Mouse (Mus musculus): ENCODE measurements around the gene Pdlim5. TPM values are rescaled to one million over a fixed set of nuclear protein-coding genes. Genes with fewer than 3 reads are reported as not detected.

Pdlim5 gene
- polyA plus RNA-seq, 1 experiment from 2014 or later, result 16.0 TPM

- no peak overlapping the region for H3K4me3 ChIP-seq (ENCODE audit: low read depth, low read length)
- no peaks in the 10 kb centered on the region for H3K4me1 ChIP-seq (replicated peaks; ENCODE audit: control insufficient read depth, insufficient read depth, low read length)
- no peak overlapping the region for H3K9ac ChIP-seq (ENCODE audit: low read length)
- no peaks in the 10 kb centered on the region for H3K9me3 ChIP-seq (ENCODE audit: control insufficient read depth, low read length)
- ATAC-seq (replicated peaks; ENCODE audit: low FRiP score), result no peak
- no peak overlapping the region for H3K4me2 ChIP-seq (ENCODE audit: low read depth, low read length, severe bottlenecking)
- WGBS, result 76% methylated on average over 6 of the region's 6 CpGs
- H3K36me3 ChIP-seq (ENCODE audit: control insufficient read depth, insufficient read depth, low read length), result no peaks in the 10 kb centered on the region
- H3K27me3 ChIP-seq (ENCODE audit: control insufficient read depth, insufficient read depth, low read length), result no peaks in the 10 kb centered on the region
- no peak overlapping the region for H3K27ac ChIP-seq (ENCODE audit: low read depth, low read length)
- no peak for DNase-seq (ENCODE audit: low spot score)
Measured at GRCm38 (mm10) chr3:142321930-142322329, 73.6 kb downstream of the Pdlim5 start.

- H3K4me3 ChIP-seq (ENCODE audit: low read depth, low read length), result no peak overlapping the region
- H3K4me2 ChIP-seq (ENCODE audit: low read depth, low read length, severe bottlenecking), result no peak overlapping the region
- WGBS, result 2% methylated on average over 2 of the region's 2 CpGs
- H3K27me3 ChIP-seq (ENCODE audit: control insufficient read depth, insufficient read depth, low read length), result no peaks in the 10 kb centered on the region
- no peaks in the 10 kb centered on the region for H3K36me3 ChIP-seq (ENCODE audit: control insufficient read depth, insufficient read depth, low read length)
- H3K9ac ChIP-seq (ENCODE audit: low read length), result no peak overlapping the region
- H3K27ac ChIP-seq (ENCODE audit: low read depth, low read length), result no peak overlapping the region
- DNase-seq (ENCODE audit: low spot score) (peak; percentile 66), ATAC-seq (replicated peaks; ENCODE audit: low FRiP score) (peak; percentile 88)
- H3K4me1 ChIP-seq (replicated peaks; ENCODE audit: control insufficient read depth, insufficient read depth, low read length), result no peaks in the 10 kb centered on the region
- no peaks in the 10 kb centered on the region for H3K9me3 ChIP-seq (ENCODE audit: control insufficient read depth, low read length)
Measured at GRCm38 (mm10) chr3:142318147-142318546, 77.3 kb downstream of the Pdlim5 start.

DNA sequence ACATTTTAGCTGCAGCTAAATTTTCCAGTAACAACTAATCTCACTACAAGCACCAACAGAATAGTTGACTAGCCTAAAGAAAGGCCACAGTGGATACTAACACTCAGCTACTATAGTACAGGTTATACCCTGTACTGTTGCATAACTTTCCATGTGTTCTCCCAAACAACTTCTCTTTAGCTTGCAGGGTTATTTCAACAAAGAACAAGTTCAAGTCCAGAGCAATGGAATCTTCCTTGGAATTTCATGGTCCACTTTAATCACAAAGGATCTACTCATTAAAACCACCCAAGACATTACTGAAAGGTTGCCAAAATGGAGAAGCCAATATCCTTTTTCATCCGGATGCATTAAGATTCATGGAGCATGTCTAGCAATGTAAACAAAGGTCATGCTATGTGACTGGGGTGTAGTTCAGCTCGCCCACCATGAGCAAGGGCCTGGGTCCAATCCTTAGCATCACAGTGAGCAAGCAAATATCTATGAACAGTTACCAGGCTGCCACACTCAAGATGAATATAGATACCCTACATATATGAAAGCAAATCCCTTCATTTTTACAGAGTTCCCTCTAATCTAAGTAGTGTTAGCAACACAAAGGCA, 79.3 kb downstream of the Pdlim5 start:
- Histone ChIP-seq H3K4me2 (ENCODE audit: low read depth, low read length, severe bottlenecking) (no peak overlapping the region), H3K4me3 (ENCODE audit: low read depth, low read length) (no peak overlapping the region), H3K4me1 (replicated peaks; ENCODE audit: control insufficient read depth, insufficient read depth, low read length) (peaks cover under 1% of the 10 kb centered on the region; the same call in 1 of the 2 replicates), H3K9me3 (ENCODE audit: control insufficient read depth, low read length) (no peaks in the 10 kb centered on the region), H3K9ac (ENCODE audit: low read length) (no peak overlapping the region), H3K36me3 (ENCODE audit: control insufficient read depth, insufficient read depth, low read length) (no peaks in the 10 kb centered on the region), H3K27ac (ENCODE audit: low read depth, low read length) (no peak overlapping the region), H3K27me3 (ENCODE audit: control insufficient read depth, insufficient read depth, low read length) (no peaks in the 10 kb centered on the region)
- ATAC-seq (replicated peaks; ENCODE audit: low FRiP score), result no peak
- no peak for DNase-seq (ENCODE audit: low spot score)
- WGBS, result 67% methylated on average over 2 of the region's 2 CpGs

GRCm38 (mm10) chr3:142311075-142311474, 84.4 kb downstream of the Pdlim5 start:
- Histone ChIP-seq H3K27ac (ENCODE audit: low read depth, low read length) (no peak overlapping the region), H3K9ac (ENCODE audit: low read length) (no peak overlapping the region), H3K4me1 (replicated peaks; ENCODE audit: control insufficient read depth, insufficient read depth, low read length) (peaks cover 11% of the 10 kb centered on the region), H3K4me2 (ENCODE audit: low read depth, low read length, severe bottlenecking) (no peak overlapping the region), H3K36me3 (ENCODE audit: control insufficient read depth, insufficient read depth, low read length) (no peaks in the 10 kb centered on the region), H3K4me3 (ENCODE audit: low read depth, low read length) (no peak overlapping the region), H3K9me3 (ENCODE audit: control insufficient read depth, low read length) (no peaks in the 10 kb centered on the region), H3K27me3 (ENCODE audit: control insufficient read depth, insufficient read depth, low read length) (no peaks in the 10 kb centered on the region)
- 42% methylated on average over 2 of the region's 2 CpGs for WGBS
- peak; percentile 80 for ATAC-seq (replicated peaks; ENCODE audit: low FRiP score)
- DNase-seq (ENCODE audit: low spot score), result peak; percentile 55

- peaks cover 11% of the 10 kb centered on the region for H3K4me1 ChIP-seq (replicated peaks; ENCODE audit: control insufficient read depth, insufficient read depth, low read length)
- DNase-seq (ENCODE audit: low spot score), result peak; percentile 56
- no peaks in the 10 kb centered on the region for H3K36me3 ChIP-seq (ENCODE audit: control insufficient read depth, insufficient read depth, low read length)
- no peak overlapping the region for H3K4me3 ChIP-seq (ENCODE audit: low read depth, low read length)
- 9% methylated on average over 2 of the region's 2 CpGs for WGBS
- ATAC-seq (replicated peaks; ENCODE audit: low FRiP score), result peak; percentile 84
- no peak overlapping the region for H3K9ac ChIP-seq (ENCODE audit: low read length)
- no peak overlapping the region for H3K4me2 ChIP-seq (ENCODE audit: low read depth, low read length, severe bottlenecking)
- no peak overlapping the region; the same call in none of the 2 replicates for H3K27ac ChIP-seq (ENCODE audit: low read depth, low read length)
- no peaks in the 10 kb centered on the region for H3K9me3 ChIP-seq (ENCODE audit: control insufficient read depth, low read length)
- H3K27me3 ChIP-seq (ENCODE audit: control insufficient read depth, insufficient read depth, low read length), result no peaks in the 10 kb centered on the region
Measured at GRCm38 (mm10) chr3:142310446-142310845, 85.0 kb downstream of the Pdlim5 start.

DNA sequence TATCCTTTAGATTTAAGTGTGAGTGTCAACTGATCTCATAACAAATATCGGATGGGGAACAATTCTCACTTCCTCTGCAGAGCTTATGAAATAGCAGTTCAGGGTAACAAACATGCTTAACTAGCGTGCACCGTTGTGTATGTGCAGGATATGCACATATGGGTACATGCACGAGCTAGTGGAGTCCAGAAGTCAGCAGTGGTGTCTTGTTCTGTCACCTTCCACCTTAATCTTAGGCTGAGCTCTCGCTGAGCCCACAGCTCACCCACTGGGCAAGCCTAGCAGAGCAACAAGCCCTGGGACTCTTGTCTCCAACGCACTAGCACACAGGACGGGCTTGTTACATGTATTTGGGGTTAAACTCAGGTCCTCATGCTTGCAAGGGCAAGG, 100.2 kb downstream of the Pdlim5 start:
- no peak overlapping the region for H3K4me2 ChIP-seq (ENCODE audit: low read depth, low read length, severe bottlenecking)
- no peak overlapping the region for H3K9ac ChIP-seq (ENCODE audit: low read length)
- H3K4me1 ChIP-seq (replicated peaks; ENCODE audit: control insufficient read depth, insufficient read depth, low read length), result no peaks in the 10 kb centered on the region
- H3K9me3 ChIP-seq (ENCODE audit: control insufficient read depth, low read length), result no peaks in the 10 kb centered on the region
- no peaks in the 10 kb centered on the region for H3K36me3 ChIP-seq (ENCODE audit: control insufficient read depth, insufficient read depth, low read length)
- H3K4me3 ChIP-seq (ENCODE audit: low read depth, low read length), result no peak overlapping the region
- H3K27me3 ChIP-seq (ENCODE audit: control insufficient read depth, insufficient read depth, low read length), result no peaks in the 10 kb centered on the region
- no peak overlapping the region for H3K27ac ChIP-seq (ENCODE audit: low read depth, low read length)
- WGBS, result 82% methylated on average over 7 of the region's 7 CpGs
- no peak; the same call in 1 of the 2 replicates for ATAC-seq (replicated peaks; ENCODE audit: low FRiP score)
- DNase-seq (ENCODE audit: low spot score), result no peak

- Histone ChIP-seq H3K4me3 (ENCODE audit: low read depth, low read length) (no peak overlapping the region), H3K27me3 (ENCODE audit: control insufficient read depth, insufficient read depth, low read length) (no peaks in the 10 kb centered on the region), H3K36me3 (ENCODE audit: control insufficient read depth, insufficient read depth, low read length) (no peaks in the 10 kb centered on the region), H3K27ac (ENCODE audit: low read depth, low read length) (no peak overlapping the region), H3K4me1 (replicated peaks; ENCODE audit: control insufficient read depth, insufficient read depth, low read length) (no peaks in the 10 kb centered on the region), H3K9ac (ENCODE audit: low read length) (no peak overlapping the region), H3K4me2 (ENCODE audit: low read depth, low read length, severe bottlenecking) (no peak overlapping the region), H3K9me3 (ENCODE audit: control insufficient read depth, low read length) (no peaks in the 10 kb centered on the region)
- ATAC-seq (replicated peaks; ENCODE audit: low FRiP score), result peak; percentile 84
- 33% methylated on average over 7 of the region's 7 CpGs for WGBS
- no peak for DNase-seq (ENCODE audit: low spot score)
Measured at GRCm38 (mm10) chr3:142294616-142295286, 100.7 kb downstream of the Pdlim5 start.

- Histone ChIP-seq H3K27me3 (ENCODE audit: control insufficient read depth, insufficient read depth, low read length) (no peaks in the 10 kb centered on the region), H3K27ac (ENCODE audit: low read depth, low read length) (no peak overlapping the region), H3K36me3 (ENCODE audit: control insufficient read depth, insufficient read depth, low read length) (no peaks in the 10 kb centered on the region), H3K4me1 (replicated peaks; ENCODE audit: control insufficient read depth, insufficient read depth, low read length) (no peaks in the 10 kb centered on the region), H3K4me3 (ENCODE audit: low read depth, low read length) (no peak overlapping the region), H3K9me3 (ENCODE audit: control insufficient read depth, low read length) (no peaks in the 10 kb centered on the region), H3K9ac (ENCODE audit: low read length) (no peak overlapping the region), H3K4me2 (ENCODE audit: low read depth, low read length, severe bottlenecking) (no peak overlapping the region)
- WGBS, result 89% methylated on average over 7 of the region's 7 CpGs
- ATAC-seq (replicated peaks; ENCODE audit: low FRiP score), result no peak
- DNase-seq (ENCODE audit: low spot score), result no peak
Measured at GRCm38 (mm10) chr3:142293561-142293960, 101.9 kb downstream of the Pdlim5 start.

- H3K27ac ChIP-seq (ENCODE audit: low read depth, low read length), result no peak overlapping the region
- H3K9me3 ChIP-seq (ENCODE audit: control insufficient read depth, low read length), result no peaks in the 10 kb centered on the region
- no peak overlapping the region for H3K4me3 ChIP-seq (ENCODE audit: low read depth, low read length)
- H3K4me1 ChIP-seq (replicated peaks; ENCODE audit: control insufficient read depth, insufficient read depth, low read length), result no peaks in the 10 kb centered on the region
- no peaks in the 10 kb centered on the region for H3K27me3 ChIP-seq (ENCODE audit: control insufficient read depth, insufficient read depth, low read length)
- H3K4me2 ChIP-seq (ENCODE audit: low read depth, low read length, severe bottlenecking), result no peak overlapping the region
- H3K9ac ChIP-seq (ENCODE audit: low read length), result no peak overlapping the region
- 50% methylated on average over 9 of the region's 9 CpGs for WGBS
- H3K36me3 ChIP-seq (ENCODE audit: control insufficient read depth, insufficient read depth, low read length), result no peaks in the 10 kb centered on the region
- peak; percentile 73 for ATAC-seq (replicated peaks; ENCODE audit: low FRiP score)
- peak; percentile 63 for DNase-seq (ENCODE audit: low spot score)
Measured at GRCm38 (mm10) chr3:142282706-142283105, 112.8 kb downstream of the Pdlim5 start.
